Mouse (Mus musculus): ENCODE data around the gene Ppp1r15b.

DNA sequence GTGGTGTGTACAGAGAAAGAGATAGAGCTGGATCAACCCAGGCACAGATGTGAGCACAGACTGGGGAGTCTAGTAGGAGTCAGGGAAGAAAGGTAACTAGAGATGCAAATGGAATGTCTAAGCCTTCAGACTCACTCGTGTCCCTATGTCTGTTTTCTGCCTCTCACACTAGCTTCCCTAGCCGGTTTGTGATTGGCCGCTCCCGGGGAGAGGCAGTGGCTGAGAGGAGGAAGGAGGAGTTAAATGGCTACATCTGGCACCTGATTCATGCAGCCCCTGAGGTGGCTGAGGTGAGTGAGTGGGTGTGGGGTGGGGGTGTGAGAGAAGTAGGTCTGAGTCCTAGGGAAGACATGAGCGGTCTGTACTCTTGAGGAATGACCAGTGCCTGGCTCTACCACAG lies 28.8 kb upstream of the Ppp1r15b start:
- TF ChIP-seq POLR2A (IDR thresholded peaks at IDR 0.05; ENCODE audit: borderline replicate concordance, insufficient read depth, low read length) (no peak), CTCF (IDR thresholded peaks at IDR 0.05; ENCODE audit: borderline replicate concordance, insufficient read depth, low read depth, low read length) (no peak)

Measured in cerebellum, adult 2 months (tissue).